Mouse (Mus musculus): ENCODE measurements around the gene Ampd2. TPM values are rescaled to one million over a fixed set of nuclear protein-coding genes. Genes with fewer than 3 reads are reported as not detected.

Ampd2 gene
- total RNA-seq, 2 experiments from 2014 or later: 16.7 to 16.9 TPM

DNA sequence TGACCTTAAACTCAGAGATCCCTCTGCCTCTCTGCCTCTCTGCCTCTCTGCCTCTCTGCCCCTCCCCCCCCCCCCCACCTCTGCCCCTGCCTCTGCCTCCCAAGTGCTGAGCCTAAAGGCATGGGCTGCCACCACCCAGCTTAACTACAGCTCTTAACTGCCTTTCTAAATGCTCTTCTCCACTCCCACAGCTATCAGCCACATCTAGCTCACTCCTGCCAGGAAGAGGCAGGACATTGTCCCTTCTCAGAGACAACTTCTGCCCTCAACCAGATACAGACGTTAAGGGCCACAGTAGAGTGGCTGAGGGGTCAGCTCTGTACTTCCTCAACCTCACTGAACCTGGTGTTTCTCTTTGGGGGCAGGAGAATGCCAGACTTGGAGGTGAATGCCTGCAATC, 17.6 kb downstream of the Ampd2 start:
- DNase-seq: no peak

DNA sequence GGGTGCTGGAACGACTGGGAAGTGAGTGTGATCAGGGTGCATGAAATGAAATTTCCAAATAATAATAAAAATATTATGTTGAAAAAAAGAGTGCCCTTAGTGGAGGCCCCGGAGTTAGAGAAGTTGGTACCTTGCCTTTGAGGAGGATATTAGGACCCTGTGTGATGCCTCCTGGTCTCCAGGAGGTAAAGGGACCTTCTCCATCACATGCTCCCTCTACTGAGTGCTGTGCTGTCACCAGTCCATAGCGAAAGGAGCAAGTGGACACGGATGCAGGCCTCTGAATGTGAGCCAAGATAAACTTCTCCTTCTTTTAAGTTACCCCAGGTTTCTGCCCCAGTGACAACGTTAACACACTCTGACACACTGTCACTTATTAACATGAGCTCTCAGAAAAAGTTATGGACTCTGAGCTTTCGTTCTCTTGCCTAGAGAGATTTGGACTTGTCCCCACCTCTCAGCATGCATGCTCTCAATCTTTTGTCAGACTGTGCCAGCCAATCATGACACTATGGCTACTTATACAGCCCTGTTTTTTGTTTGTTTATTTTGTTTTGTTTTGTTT, 19.0 kb downstream of the Ampd2 start:
- DNase-seq: no peak

GRCm38 (mm10) chr3:108065551-108065950, 20.9 kb downstream of the Ampd2 start:
- DNase-seq: no peak

DNA sequence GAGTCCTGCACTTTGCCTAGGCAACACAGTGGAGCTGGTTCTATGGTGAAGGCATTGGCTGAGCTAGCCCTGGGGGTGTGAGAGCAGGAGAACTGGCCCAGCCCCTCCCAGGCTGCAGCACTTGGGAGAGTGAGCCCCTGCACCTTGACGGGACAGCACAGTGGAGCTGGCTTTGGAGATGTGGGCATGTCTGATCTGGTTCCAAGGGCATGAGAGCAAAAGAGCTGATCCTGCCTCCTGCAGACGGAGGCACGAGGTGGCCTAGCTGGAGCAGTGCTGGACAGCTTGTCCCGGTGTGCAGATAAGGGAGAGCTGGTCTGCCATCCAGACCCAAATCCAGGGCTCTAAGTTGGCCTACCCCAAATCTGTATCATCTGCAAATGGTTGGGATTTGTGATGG, 21.8 kb downstream of the Ampd2 start:
- DNase-seq: no peak

- no peak for DNase-seq
Measured at GRCm38 (mm10) chr3:108062648-108063047, 23.8 kb downstream of the Ampd2 start.

DNA sequence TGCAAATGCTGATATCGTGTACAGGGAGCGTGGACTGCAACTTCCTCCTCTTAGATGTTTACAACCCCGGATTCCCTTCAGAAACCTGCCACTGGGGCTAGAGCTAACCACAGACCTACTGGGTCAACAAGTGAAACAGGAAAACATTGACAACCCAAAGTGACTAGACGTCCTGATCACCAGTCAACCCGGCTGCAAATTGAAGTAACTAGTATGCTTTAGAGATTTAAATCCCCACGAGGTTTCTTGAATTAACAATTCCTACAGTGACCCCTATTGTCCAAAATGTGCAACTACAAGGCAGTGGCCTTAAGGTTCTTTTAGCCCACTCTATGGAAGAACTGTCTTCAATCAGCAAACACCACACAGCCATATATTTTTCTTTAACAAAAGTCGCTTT, 25.0 kb downstream of the Ampd2 start:
- peak; percentile 65 for DNase-seq

GRCm38 (mm10) chr3:108050493-108050892, 36.0 kb downstream of the Ampd2 start:
- DNase-seq: no peak

- DNase-seq: no peak
Measured at GRCm38 (mm10) chr3:108048306-108048705, 38.1 kb downstream of the Ampd2 start.

- DNase-seq: no peak
Measured at GRCm38 (mm10) chr3:108046944-108047655, 39.4 kb downstream of the Ampd2 start.

DNA sequence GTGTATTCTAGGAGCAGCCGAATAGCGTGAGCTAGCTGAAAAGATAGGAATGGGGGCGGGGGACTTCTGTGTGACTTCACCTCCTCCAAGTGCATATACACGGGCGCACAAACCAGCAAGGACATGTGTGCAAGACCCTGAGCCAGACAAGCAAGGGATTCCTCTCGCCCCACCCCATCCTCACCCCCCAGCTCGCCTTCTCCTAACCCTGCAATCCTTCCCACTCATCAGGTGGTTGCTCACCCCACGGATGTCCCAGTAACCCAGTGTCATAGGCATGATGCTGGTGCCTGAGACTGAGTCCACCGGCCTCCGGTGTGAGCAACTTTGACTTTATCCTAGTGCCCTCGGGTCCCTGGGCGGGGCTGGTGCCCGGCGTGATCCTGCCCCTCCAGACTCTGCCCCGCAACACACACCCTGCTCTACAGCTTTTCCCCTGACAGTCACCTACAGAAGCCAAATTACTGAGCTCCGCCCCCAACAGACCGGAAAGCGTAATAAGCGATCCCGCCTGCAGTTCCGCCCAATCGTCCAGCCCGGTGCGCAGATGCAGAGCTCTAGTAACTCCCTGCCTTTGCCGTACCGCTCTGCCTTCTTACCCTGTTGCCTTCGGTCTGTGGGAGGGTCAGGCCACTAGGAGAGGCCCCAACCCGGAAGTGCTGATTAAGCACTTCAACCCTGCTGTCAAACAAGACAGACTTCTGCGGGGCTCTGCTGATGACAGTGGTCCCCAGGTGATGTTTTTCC, 41.9 kb downstream of the Ampd2 start, which contains the start of gene Gstm4:
TSS of gene Gstm4 (minus strand) at position 501 of the 747 bp plus-strand sequence.
- peak; percentile 88 for DNase-seq

- DNase-seq: peak; percentile 28
Measured at GRCm38 (mm10) chr3:108033156-108033555, 53.3 kb downstream of the Ampd2 start.

DNA sequence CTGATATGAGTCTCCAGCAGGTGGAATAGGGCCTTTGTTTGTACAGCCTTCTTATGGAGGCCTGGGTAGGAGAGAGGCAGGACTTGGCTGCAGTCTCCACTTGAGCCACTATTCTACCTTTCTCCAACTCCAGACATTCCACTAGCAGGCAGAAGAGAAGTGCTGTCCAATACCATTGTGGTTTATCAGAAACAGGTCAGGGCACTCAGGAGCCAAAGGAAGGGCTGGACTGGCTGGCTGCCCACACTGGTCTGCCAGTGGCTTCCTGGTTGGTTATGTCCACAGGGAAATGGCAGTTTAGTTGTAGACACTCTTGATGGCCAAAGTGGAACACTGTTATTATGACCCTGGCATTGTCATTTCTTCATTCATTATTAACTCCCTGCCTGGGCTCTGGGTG, 54.3 kb downstream of the Ampd2 start:
- no peak for DNase-seq

GRCm38 (mm10) chr3:108028641-108029365, 57.6 kb downstream of the Ampd2 start:
- DNase-seq: no peak

GRCm38 (mm10) chr3:108026597-108026996, 59.9 kb downstream of the Ampd2 start:
- DNase-seq: no peak

- DNase-seq: no peak
Measured at GRCm38 (mm10) chr3:108026049-108026448, 60.4 kb downstream of the Ampd2 start.

DNA sequence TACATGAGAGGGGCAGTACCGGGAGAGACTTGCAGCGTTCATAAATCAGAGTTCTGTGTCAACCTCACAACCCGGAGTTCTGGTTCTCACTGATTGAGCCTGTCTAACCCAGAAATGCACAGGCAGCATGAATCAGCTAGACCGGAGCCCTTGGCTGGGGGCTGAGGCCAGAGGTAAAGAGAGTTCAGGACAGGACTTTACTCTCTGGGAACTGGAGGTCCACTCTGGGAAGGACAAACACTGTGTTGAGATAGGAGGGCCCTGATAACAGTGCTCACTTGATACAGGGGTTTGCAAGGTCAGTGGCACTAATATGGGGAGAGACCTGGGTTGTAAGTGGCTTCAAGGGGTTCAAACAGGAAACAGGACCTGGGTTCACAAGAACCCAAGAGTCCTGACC, 61.1 kb downstream of the Ampd2 start:
- no peak for DNase-seq

Other genes starting within 250 kb of the Ampd2 start
- not detected for gene Eps8l3, start 209.4 kb downstream of the Ampd2 start, total RNA-seq (2021)
- 10 to 100 TPM; 48.2 to 50.6 TPM for gene Gstm5, start 190.8 kb downstream of the Ampd2 start, total RNA-seq (2021)
- 10 to 100 TPM; 23.0 to 23.2 TPM for gene Gstm7, start 154.8 kb downstream of the Ampd2 start, total RNA-seq (2021)
- gene Gstm6, start 142.9 kb downstream of the Ampd2 start, total RNA-seq (2021): 1 to 10 TPM; 4.1 to 4.5 TPM
- not detected for gene Gstm3, start 117.4 kb downstream of the Ampd2 start, total RNA-seq (2021)
- 10 to 100 TPM; 43.2 to 43.6 TPM for gene Gstm2, start 100.2 kb downstream of the Ampd2 start, total RNA-seq (2021)
- 10 to 100 TPM; 46.2 to 48.4 TPM for gene Gstm1, start 68.7 kb downstream of the Ampd2 start, total RNA-seq (2021)
- gene Gstm4, start 41.8 kb downstream of the Ampd2 start, total RNA-seq (2021): 10 to 100 TPM; 11.8 to 12.7 TPM
- gene Gnat2, start 6.1 kb upstream of the Ampd2 start, total RNA-seq (2021): under 1 TPM; 0.31 to 0.34 TPM
- gene Gnai3, start 59.5 kb upstream of the Ampd2 start, total RNA-seq (2021): 10 to 100 TPM; 41.6 to 41.8 TPM
- gene Gpr61, start 68.2 kb upstream of the Ampd2 start, total RNA-seq (2021): not detected
- 1 to 10 TPM; 7.1 to 8.1 TPM for gene Amigo1, start 99.7 kb upstream of the Ampd2 start, total RNA-seq (2021)
- 1 to 10 TPM; 4.9 to 5.4 TPM for gene Cyb561d1, start 114.6 kb upstream of the Ampd2 start, total RNA-seq (2021)
- 1 to 10 TPM; 6.9 to 7.7 TPM for gene Atxn7l2, start 124.3 kb upstream of the Ampd2 start, total RNA-seq (2021)
- gene Sypl2, start 140.0 kb upstream of the Ampd2 start, total RNA-seq (2021): 1 to 10 TPM; 2.6 to 4.1 TPM
- 10 to 100 TPM; 77.4 to 81.8 TPM for gene Psma5, start 170.3 kb upstream of the Ampd2 start, total RNA-seq (2021)
- 10 to 100 TPM; 28.9 to 32.3 TPM for gene Sort1, start 197.4 kb upstream of the Ampd2 start, total RNA-seq (2021)